Mouse (Mus musculus) spleen, postnatal 10 days (tissue): Measurements from ENCODE around the gene Bsg.

Source experiments
- DNase-seq, 2 experiments: peaks; one replicate each; pipeline ENCODE4 v3.0.0; 2021 to 2022; ENCODE audit warnings: low spot score in 2 of 2

Gene Bsg

DNA sequence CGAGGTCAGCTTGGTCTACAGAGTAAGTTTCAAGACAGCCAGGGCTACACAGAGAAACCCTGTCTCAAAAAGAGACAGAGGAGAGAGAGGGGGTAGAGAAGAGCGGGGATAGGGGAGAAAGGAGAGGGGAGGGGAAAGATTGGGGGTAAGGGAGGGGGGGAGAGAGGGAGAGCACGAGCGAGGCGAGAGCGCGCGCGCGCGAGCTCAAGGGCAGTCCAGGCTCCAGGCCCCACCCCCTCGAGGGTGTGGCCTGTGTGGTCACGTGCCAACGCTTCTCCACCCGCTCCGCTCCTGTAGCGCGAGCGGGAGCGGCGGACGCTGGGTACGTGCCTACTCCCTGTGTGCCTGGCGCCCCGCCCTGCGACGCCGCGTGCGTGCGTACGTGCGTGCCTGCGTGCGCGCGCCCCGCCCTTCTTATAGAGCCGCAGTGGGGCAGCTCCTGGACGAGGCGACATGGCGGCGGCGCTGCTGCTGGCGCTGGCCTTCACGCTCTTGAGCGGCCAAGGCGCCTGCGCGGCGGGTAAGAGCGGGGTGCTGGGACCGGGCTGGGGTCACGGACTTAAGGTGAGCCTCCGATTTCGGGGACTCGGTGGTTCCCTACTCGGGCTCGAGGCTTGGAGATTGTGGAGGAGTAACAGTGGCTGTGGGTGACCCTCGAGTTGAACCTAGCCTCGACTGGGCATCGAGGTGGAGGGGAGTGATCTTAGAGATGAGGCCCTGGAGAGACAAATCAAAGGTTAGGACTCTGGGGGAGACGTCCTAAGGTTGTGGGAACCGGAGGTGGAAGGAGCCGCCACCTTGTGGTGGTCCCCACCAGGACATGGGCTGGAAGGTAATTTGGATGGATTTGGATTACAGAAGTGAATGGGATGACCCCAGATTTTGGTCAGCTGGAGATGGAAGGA lies at the start of gene Bsg:
Gene Bsg, plus strand, starts transcription at position 427 of the 905 bp plus-strand sequence.
- peak; percentile 94 to 99 for DNase-seq

DNA sequence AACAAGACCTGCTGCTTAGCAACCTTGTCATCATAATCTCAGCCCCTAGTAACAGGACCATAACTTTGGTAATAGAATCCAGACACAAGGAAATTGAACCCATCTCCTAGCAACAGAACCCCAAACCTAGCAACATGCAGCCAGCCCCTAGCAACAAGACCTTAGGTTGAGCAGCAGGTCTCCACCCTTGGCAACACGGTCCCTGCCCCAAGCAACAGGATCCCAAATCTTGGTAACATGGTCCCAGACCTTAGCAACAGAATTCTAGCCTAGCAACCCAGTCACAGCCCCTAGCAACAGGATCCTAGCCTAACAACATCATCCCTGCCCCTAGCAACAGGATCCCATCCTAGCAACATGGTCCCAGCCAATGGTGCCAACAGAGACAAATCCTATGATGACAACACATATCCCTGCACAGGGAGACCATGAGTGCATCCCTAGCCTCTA lies 49.3 kb upstream of the Bsg start:
- DNase-seq, result no peak

DNA sequence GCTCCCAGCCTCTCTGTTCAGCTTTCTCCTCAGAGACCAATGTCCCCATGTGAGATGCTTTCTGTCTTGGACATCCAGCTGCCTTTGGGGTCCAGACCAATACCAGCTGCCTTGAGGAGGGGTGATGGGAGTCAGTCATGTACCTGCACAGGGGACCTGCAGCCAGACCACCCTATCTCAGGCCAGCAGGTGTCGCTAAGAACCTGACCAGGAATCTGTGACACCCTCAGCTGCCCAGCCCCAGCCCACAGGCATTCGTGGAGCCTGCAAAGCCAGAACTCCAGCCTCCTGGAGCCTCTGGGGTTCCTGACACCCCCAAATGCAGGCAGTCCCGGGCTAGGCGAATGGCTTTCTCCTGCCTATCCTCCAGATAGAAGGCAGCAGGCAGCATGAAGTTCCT lies 45.5 kb upstream of the Bsg start:
- DNase-seq, result peak; percentile 18 to 56

DNA sequence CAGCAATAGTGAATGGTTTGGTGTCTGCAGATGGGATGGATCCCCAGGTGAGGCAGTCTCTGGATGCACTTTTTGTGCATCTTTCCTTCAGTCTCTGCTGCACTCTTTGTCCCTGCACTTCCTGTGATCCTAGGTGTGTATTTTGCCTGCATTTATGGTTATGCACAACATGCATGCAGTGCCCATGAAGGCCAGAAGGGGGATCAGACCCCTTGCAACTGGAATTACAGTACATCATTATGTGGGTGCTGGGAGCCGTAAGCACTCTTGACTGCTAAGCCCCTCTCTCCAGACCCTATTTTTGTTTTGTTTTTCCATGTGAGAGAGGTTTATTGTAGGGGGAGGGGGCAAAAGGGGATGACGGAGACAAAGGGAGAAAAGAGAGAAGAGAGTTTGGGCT lies 44.0 kb upstream of the Bsg start:
- DNase-seq, result peak in 1 of 2 experiments; percentile 50

DNA sequence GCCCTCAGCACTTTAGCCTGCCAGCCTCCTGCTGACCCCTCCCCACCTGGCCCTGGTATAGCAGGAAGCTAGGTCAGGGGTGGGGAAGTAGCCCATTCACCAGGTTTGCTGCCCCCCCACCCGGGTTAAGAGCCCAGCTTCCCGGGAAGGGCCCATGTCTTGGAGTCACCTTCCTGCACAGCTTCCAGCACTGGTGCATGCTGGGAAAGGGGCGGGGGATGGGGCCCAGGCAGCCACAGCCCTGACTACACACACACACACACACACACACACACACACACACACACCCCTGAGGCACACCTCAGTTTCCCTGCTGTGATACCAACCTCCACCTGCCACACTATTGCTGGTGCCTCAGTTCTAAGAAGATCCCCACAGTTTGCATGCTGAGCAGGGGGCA lies 42.4 kb upstream of the Bsg start:
- no peak for DNase-seq

DNA sequence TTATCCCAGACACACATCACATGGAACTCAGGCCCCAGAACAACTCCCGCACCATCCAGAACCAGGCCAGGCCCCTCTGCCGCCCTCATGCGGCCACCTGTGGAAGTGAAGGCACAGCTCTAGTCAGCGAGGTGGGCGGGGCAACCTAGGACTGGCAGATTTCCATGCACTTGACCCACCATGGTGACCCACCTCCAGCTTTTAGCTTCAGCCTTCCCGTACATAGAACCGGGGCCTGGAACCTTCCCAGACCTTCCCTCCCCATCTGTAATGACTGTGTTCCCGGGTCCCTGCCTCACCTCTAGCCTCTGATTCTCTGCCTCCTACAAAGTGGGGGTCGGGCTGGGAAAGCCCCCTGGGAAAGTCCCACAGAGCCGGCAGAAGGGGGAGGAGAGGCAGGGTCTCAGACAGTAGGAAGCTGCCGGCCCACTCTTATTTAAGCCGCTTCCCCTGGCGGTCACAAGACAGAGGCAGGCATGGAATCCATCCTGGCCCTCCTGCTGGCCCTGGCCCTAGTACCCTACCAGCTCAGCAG lies 40.1 kb upstream of the Bsg start, which contains the start of gene Madcam1:
Gene Madcam1, plus strand, starts transcription at position 429 of the 535 bp plus-strand sequence.
- DNase-seq, result peak; percentile 72 to 86

DNA sequence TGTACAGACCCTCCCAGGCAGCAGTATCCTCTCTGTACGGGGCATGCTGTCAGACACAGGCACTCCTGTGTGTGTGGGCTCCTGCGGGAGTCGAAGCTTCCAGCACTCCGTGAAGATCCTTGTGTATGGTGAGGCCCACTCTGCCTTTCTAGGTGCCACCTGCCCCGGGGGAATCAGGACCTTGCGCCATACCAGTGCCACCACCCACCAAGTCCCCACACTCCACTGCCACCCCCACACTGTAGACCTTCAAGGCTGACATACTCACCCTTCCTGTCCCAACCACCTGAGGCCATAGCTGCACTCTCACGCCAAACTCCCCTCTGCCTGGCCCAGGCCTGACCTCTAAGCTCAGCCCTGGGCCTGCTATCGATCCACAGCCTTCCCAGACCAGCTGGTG lies 39.2 kb upstream of the Bsg start:
- no peak for DNase-seq

DNA sequence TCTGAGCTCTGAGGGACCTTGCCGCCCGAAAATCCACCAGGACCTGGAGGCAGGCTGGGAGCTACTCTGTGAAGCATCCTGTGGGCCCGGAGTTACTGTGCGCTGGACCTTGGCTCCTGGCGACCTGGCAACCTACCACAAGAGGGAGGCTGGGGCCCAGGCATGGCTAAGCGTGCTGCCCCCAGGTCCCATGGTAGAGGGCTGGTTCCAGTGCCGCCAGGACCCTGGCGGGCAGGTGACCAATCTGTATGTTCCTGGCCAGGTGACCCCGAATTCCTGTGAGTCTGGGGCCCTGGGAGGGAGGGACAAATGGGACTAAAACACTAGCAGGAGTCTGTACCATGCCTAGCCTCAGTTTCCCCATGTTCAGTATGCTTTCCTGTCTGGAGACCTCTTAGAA lies 37.8 kb upstream of the Bsg start:
- DNase-seq, result no peak

DNA sequence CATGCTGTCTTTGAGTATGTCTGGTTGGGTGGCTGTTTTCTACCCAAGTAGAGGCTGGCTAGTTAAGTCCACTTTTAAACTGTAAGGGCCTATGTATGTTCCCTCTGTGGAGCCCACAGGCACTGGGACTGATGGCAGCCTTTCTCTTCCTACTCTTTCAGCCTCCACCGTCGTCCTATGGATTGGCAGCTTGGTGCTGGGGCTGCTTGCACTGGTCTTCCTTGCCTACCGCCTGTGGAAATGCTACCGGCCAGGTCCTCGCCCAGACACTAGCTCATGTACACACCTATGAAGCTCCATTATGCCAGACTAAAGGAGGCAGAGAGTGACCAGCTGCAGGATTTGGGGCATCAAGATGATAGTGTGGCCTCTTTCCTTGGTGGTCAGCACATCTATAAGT lies 36.2 kb upstream of the Bsg start:
- no peak for DNase-seq

DNA sequence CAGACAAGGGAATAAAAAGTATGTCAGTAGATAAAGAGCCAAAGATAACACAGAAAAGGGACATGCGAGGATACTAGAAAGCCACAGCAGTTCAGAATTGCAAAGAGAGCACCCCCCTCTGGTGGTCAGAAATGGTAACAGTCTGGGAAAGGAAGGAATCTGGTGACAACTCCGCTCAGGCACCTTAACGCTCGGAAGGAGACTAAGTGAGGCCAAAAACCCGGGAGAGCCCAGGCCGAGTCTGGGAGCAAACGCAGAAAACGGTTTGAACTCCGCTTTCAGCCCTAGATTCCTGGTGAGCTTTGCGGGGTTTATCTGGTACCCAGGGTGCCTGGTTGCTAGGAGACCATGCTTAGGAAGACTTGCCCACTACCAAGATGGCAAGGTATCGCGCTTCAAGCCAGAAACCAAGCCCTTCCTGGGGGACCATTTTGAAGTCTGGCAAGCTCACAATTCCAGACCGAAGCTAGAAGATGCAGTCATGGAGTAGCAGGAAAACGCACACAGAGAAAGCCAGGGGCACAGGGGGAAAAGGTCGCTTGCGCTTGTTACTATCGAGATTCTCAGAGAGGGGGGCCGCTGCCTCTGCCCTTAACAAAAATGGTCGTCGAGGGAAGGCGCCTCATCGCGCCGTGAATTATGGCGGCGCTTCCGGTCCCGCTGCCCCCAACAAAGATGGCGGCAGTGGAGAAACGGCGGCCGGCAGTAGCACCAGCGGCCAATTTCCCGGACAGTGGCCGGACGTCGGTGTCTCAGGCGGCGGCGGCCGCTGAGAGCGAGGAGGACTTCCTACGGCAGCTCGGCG lies 35.3 kb upstream of the Bsg start, which contains the start of gene Tpgs1:
Gene Tpgs1, plus strand, starts transcription at position 599 of the 805 bp plus-strand sequence.
- DNase-seq, result peak; percentile 87 to 89

DNA sequence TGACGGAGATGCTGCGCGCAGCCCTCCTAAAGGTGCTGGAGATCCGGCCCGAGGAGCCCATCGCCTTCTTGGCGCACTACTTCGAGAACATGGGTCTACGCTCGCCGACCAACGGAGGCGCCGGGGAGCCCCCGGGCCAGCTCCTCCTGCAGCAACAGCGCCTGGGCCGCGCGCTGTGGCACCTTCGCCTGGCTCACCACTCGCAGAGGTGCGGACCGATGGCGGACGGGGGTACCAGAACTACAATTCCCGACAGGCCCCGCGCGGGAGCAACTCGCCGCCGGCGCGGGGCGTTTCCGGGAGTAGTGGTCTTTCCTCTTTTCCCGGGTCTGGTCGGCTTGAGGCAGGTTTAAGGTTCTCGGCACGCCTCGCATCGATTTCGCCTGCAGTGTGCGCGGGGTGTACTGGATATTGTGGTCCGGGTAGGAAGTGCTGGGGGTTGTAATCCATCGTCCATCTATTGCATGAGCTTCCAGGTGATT lies 34.7 kb upstream of the Bsg start:
- peak; percentile 79 to 83 for DNase-seq

DNA sequence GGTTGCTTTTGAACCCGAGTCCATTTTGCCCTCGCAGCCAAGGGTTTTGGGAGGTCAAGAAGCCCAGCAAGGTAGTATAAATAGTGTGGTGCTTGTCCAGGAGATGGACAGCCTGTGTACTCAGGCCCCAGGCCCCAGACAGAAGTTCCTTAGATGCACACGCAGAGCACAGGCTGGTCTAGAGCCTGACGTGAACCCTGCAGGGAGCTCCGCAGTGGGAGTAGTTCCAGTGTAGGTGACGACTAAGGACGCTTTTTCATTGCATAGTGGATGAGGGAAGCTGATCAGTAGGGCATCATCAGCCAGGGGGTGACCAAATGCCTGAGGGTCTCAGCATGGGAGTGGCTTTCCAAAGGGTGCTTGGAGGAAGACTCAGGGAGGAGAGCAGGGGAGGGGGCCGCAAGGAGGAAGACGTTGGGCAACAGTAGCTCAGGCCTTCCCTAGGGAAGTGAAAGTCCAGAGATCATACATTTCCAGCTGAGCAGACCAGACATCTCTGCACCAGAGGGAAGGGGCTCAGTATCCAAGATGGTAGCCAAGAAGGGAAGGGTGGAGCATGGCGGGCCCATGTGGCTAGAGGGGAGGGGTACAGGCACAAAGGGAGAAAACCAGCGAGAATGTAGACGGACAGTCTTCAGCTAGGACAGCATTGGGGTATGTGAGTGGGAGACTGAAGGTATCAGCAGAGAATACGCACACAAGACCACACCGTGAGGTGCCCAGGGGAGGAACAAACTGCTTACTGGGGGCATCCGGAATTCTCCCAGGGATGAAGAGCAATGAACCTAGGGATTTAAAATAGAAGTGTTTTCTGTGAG lies 34.0 kb upstream of the Bsg start:
- no peak for DNase-seq

DNA sequence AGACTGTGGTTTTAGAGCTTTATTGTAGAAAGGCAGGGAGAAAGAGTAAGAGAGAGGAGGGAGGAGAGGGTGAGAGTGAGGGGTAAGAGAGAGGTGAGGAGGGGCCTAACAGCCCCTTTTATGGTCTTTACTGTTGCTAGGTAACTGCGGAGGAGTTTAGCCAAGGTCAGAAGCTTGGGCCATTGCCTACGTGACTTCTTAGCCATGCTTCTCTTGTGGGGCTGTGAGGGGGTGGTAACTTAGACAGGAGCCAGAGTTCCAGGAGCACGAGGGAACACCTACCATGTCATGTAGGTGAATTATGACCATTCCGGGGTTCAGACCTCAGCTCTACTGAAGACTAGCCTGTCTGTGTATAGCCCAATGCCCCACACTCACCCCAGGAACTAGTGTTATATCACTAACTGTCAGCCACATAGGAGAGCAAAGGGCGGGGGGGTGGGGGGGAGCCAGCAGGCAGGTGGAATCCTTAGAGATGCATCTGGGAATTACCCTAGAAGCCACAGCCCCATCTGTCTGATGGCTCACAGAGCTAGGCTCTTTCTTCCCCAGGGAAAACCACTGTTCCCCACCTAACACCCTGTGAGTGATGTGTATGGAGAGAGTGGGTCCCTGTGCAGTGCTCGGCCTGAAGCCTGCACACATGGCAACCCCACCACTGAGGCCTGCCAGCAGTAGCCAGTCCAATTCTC lies 32.7 kb upstream of the Bsg start:
- DNase-seq, result no peak

DNA sequence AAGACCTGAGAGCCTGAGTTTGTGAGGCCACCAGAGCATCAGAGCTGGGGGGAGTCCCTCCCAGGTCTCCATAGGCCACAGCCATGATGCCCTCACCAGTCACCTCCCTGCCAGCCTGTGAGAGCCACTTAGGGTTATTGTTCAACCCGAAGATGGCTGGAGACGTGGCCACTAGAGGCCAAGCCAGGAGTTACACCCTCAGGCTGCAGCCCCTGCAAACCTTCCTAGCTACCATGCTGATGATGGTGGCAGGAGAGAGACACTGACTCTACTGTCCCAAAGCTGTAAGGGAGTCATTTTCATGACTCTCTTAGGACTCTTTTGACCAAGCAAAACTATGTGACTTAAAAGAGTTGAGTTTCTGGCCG lies 32.2 kb upstream of the Bsg start:
- DNase-seq, result no peak

DNA sequence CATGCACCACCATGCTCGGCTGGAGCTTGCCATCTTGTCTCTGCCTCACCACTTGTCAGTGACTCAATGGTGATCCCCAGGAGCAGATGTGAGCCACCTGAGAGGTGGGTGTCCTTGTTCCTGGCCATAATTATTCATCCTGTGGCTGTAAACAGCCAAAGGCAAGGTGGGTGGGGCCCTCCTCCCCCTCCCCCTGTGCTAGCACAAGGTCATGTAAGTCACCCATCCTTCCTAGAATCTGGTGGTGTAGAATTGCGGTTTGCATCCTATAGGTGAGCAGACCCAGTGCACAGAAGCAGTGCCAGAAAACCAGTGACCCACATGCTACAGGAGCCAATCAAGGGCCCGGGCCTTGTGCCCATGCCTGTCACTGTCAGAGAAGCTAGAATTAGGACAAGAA lies 31.2 kb upstream of the Bsg start:
- DNase-seq, result no peak

DNA sequence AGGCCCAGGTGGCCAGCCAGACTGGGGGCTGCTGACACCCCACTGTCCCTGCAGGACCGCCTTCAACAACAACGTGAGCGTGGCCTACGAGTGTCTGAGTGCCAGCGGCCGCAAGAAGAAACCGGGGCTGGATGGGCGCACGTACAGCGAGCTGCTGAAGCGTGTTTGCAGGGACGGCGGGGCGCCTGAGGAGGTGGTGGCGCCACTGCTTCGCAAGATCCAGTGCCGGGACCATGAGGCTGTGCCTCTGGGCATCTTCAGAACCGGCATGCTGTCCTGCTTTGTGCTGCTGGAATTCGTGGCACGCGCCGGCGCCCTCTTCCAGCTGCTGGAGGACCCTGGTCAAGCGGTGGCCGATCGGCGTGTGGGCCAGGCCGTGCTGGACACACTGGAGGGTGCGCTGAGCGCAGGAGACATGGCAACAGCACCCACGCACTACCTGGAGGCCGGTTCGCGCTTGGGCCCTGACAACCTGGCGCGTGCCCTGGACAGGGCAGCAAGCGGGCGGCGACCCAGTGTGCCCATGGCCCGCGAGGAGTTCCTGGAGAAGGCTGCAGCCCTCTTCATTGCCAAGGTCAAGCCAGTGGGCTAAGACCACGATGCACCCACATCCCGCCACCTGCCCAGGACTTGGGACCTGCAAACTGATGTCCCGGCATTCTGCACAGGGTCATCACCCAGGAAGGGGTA lies 28.8 kb upstream of the Bsg start:
- DNase-seq, result no peak

DNA sequence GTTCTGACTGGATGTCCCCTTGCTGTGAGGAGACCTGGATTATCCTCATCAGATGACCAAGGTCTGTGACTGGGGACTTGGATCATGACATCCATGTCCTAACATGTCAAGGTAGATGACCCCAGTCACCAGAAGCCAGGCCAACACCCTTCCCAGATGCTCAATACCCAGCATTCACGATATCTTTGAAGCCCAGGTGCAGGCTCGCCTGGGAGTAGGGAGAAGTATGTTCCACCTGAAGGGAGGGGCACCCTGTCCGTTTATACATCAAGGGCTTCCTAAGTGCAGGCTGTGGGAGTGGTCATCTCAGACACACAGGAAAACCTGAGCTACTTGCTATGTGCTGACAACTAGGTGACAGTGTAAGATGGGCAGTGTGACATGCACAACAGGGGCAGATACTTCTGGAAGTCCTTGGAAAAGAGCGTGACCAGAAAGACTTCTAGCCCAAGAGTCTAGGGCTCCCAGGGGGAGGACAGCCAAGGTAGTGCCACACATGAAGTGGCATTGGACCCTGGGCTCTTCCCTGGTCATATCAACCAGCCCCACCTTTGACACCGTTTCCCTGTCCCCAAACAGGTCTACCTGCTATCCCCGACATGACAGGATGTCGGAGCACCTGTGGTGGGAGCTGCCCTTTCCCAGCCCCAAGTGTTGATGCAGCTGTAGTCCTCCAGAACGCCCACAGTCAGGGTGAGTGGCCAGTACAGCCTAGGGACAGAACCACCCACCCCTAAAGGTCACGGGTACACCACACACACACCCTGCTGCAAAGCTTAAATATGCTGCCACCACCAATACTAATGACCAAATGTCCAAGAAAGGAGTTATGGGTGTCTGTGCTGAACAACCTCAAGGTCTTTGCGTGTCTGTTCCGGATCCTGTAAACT lies 23.4 kb upstream of the Bsg start:
- DNase-seq, result peak in 1 of 2 experiments; percentile 42

DNA sequence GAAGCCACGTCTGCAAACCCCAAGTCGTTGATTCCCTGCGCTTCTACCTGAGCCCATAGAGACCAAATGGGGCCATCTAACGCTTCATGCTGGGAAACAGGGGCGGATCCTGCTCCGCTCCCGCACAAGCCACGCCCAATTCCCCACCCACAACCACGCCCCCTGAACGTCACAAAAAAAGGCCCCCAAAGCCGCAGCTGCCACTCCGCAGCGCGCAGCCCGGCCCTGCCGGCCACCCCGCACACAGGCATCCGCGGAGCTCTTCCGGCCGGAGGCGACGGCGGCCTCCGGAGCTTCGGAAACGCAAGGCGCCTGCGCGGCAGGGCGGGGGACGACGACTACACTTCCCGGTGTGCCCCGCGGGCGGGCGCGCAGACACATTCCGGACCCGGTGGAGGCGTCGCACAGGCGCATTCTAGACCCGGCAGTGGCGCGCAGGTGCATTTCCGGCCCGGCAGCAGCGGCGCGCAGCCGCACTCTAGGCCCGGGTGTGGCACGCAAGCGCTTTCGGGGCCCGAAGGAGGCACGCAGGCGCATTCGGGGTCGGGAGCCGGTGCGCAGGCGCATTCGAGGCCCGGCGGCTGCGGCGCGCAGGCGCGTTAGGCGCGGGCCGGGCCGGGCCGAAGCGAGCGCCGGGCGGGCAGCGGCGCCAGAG lies 22.6 kb upstream of the Bsg start, which contains the start of gene Cdc34:
Gene Cdc34, plus strand, starts transcription at position 605 of the 655 bp plus-strand sequence.
- peak; percentile 98 to 99 for DNase-seq
